ENCODE assay signal across 14 mouse cellular contexts in genomic region chr4:150575363-150576092, GRCm38 (mm10).
A peak's percentile ranks its signal among the peaks of the same experiment; 100 is the strongest.
DNase-seq lines count a peak whose midpoint lies in the region; ATAC-seq lines count a peak whose summit lies in the region.
"Had no signal": no experiment of that assay in that cellular context is flagged by ENCODE, and none has a peak within 500 bp of the region (broad histone marks: within the 10 kb centered on the region; RNA-seq: fewer than 3 reads in every experiment).

No protein-coding gene starts in this region.

- H3K4me1 ChIP-seq in liver, embryonic 12.5 days: peaks cover 40% of the 10 kb centered on the region
- H3K4me1 ChIP-seq in liver, embryonic 11.5 days (replicated peaks; ENCODE audit: control insufficient read depth, insufficient read depth, low read length): peaks cover 31% of the 10 kb centered on the region
- peaks cover 46% of the 10 kb centered on the region for H3K4me1 ChIP-seq in stomach, embryonic 15.5 days
- H3K4me1 ChIP-seq in forebrain, embryonic 16.5 days (replicated peaks; ENCODE audit: control insufficient read depth, insufficient read depth, low read length): peaks cover 4% of the 10 kb centered on the region

- H3K4me3 ChIP-seq in liver, embryonic 12.5 days: no peak overlapping the region
- no peak overlapping the region for H3K4me3 ChIP-seq in liver, embryonic 11.5 days (ENCODE audit: low read depth, low read length)
- H3K4me3 ChIP-seq in stomach, embryonic 15.5 days (replicated peaks): no peak overlapping the region
- H3K4me3 ChIP-seq in forebrain, embryonic 16.5 days (replicated peaks; ENCODE audit: low read length): no peak overlapping the region
- H3K4me3 ChIP-seq: lung, embryonic 15.5 days; neural tube, embryonic 15.5 days had no signal

- H3K9me3 ChIP-seq in liver, embryonic 12.5 days (replicated peaks): no peaks in the 10 kb centered on the region
- H3K9me3 ChIP-seq in liver, embryonic 11.5 days (ENCODE audit: control insufficient read depth, low read length): no peaks in the 10 kb centered on the region
- no peaks in the 10 kb centered on the region for H3K9me3 ChIP-seq in stomach, embryonic 15.5 days
- H3K9me3 ChIP-seq in forebrain, embryonic 16.5 days (ENCODE audit: control insufficient read depth, low read length): no peaks in the 10 kb centered on the region
- H3K9me3 ChIP-seq: lung, embryonic 15.5 days; neural tube, embryonic 15.5 days had no signal

- H3K27me3 ChIP-seq in liver, embryonic 12.5 days (replicated peaks): no peaks in the 10 kb centered on the region
- no peaks in the 10 kb centered on the region for H3K27me3 ChIP-seq in liver, embryonic 11.5 days (replicated peaks; ENCODE audit: control insufficient read depth, insufficient read depth, low read length)
- no peaks in the 10 kb centered on the region for H3K27me3 ChIP-seq in stomach, embryonic 15.5 days (replicated peaks)
- H3K27me3 ChIP-seq in forebrain, embryonic 16.5 days (replicated peaks; ENCODE audit: control insufficient read depth, insufficient read depth, low read length): no peaks in the 10 kb centered on the region
- H3K27me3 ChIP-seq: lung, embryonic 15.5 days; neural tube, embryonic 15.5 days had no signal

- H3K4me2 ChIP-seq in liver, embryonic 12.5 days: no peak overlapping the region
- no peak overlapping the region for H3K4me2 ChIP-seq in liver, embryonic 11.5 days
- H3K4me2 ChIP-seq in stomach, embryonic 15.5 days: no peak overlapping the region
- H3K4me2 ChIP-seq in forebrain, embryonic 16.5 days (ENCODE audit: low read length): no peak overlapping the region
- H3K4me2 ChIP-seq: lung, embryonic 15.5 days; neural tube, embryonic 15.5 days had no signal

- no peak overlapping the region for H3K9ac ChIP-seq in liver, embryonic 12.5 days
- H3K9ac ChIP-seq in liver, embryonic 11.5 days (ENCODE audit: low read depth, low read length): no peak overlapping the region
- H3K9ac ChIP-seq in stomach, embryonic 15.5 days: no peak overlapping the region
- H3K9ac ChIP-seq in forebrain, embryonic 16.5 days (replicated peaks; ENCODE audit: low read depth, low read length): no peak overlapping the region
- H3K9ac ChIP-seq: lung, embryonic 15.5 days; neural tube, embryonic 15.5 days had no signal

- peak; percentile 48; the same call in 1 of the 2 replicates for ATAC-seq in frontal cortex, adult (ENCODE audit: low TSS enrichment)
- ATAC-seq in liver, embryonic 12.5 days: no peak
- no peak for ATAC-seq in liver, embryonic 11.5 days (replicated peaks; ENCODE audit: low FRiP score)
- no peak for ATAC-seq in stomach, embryonic 15.5 days (ENCODE audit: insufficient read depth, low FRiP score, low read depth)
- no peak for ATAC-seq in forebrain, embryonic 16.5 days
- ATAC-seq: hindbrain, postnatal 0 days had no signal

- DNase-seq in frontal cortex, postnatal 14 days (ENCODE audit: low spot score in 2 of 2): no peak
- no peak for DNase-seq in liver, embryonic 11.5 days (ENCODE audit: low spot score)
- DNase-seq in kidney, postnatal 36 days: peak; percentile 61 to 83
- DNase-seq in right cerebral cortex, adult 18-20 months: no peak
- DNase-seq: cerebellum, adult 8-10 months; gastrocnemius, postnatal 10 days; right cerebral cortex, postnatal 25 days had no signal

- H3K27ac ChIP-seq in liver, embryonic 12.5 days: peak overlapping the region; percentile 27; the same call in 1 of the 2 replicates
- H3K27ac ChIP-seq in liver, embryonic 11.5 days (ENCODE audit: low read depth, low read length): no peak overlapping the region
- peak overlapping the region; percentile 67 for H3K27ac ChIP-seq in stomach, embryonic 15.5 days
- H3K27ac ChIP-seq in forebrain, embryonic 16.5 days (ENCODE audit: low read length): no peak overlapping the region
- H3K27ac ChIP-seq: hindbrain, postnatal 0 days had no signal

- peaks cover 17% of the 10 kb centered on the region for H3K36me3 ChIP-seq in liver, embryonic 12.5 days
- H3K36me3 ChIP-seq in liver, embryonic 11.5 days (ENCODE audit: control insufficient read depth, insufficient read depth, low read length): no peaks in the 10 kb centered on the region; the same call in 1 of the 2 replicates
- 0 out of 2 replicates have a peak, but pooled peaks cover 4% of the 10 kb centered on the region for H3K36me3 ChIP-seq in stomach, embryonic 15.5 days
- no peaks in the 10 kb centered on the region for H3K36me3 ChIP-seq in forebrain, embryonic 16.5 days (ENCODE audit: control insufficient read depth, insufficient read depth)
- H3K36me3 ChIP-seq: neural tube, embryonic 15.5 days had no signal

- 54% methylated on average over 3 of the region's 3 CpGs for WGBS in liver, embryonic 12.5 days (ENCODE audit: insufficient replicate concordance)
- WGBS in liver, embryonic 11.5 days: 67% methylated on average over 3 of the region's 3 CpGs
- 22% methylated on average over 3 of the region's 3 CpGs for WGBS in stomach, embryonic 15.5 days
- WGBS in forebrain, embryonic 16.5 days: 83% methylated on average over 3 of the region's 3 CpGs

Comparison
In these comparisons a context has a peak if more than half of its experiments do, and no peak if none do; other contexts are left out.
1. H3K27ac ChIP-seq: peak in liver, embryonic 12.5 days (single experiment) and stomach, embryonic 15.5 days (single experiment); none in liver, embryonic 11.5 days (single experiment) and forebrain, embryonic 16.5 days (single experiment).
2. DNase-seq: peak in kidney, postnatal 36 days (2 of 2); none in frontal cortex, postnatal 14 days (0 of 2), liver, embryonic 11.5 days (single experiment) and right cerebral cortex, adult 18-20 months (single experiment).